Mouse (Mus musculus) embryonic fibroblast, embryonic 13.5 days (primary cell): ENCODE results near the gene Bicra. TPM values are rescaled to one million over a fixed set of nuclear protein-coding genes. Genes with fewer than 3 reads are reported as not detected.
A peak's percentile ranks its signal among the peaks of the same experiment; 100 is the strongest.

Experiments used
- H3K27ac ChIP-seq: 2 replicates; pipeline ENCODE4 v1.5.1; 2012; ENCODE audit warnings: low read length, control low read depth, inconsistent platforms; ENCODE audit not compliant: insufficient read depth
- H3K4me1 ChIP-seq: 2 replicates; pipeline ENCODE4 v1.6.1; 2011; ENCODE audit warnings: low read length; ENCODE audit not compliant: control insufficient read depth, insufficient read depth
- H3K4me3 ChIP-seq: 2 replicates; pipeline ENCODE4 v1.5.1; 2011; ENCODE audit warnings: mild to moderate bottlenecking, control low read depth, low read length; ENCODE audit not compliant: insufficient read depth
- CTCF ChIP-seq: IDR thresholded peaks from 2 replicates; pipeline ENCODE4 v1.5.1; 2011; ENCODE audit warnings: mild to moderate bottlenecking, control low read depth, low read length, moderate library complexity, borderline replicate concordance; ENCODE audit not compliant: insufficient read depth
- POLR2A ChIP-seq: IDR thresholded peaks from 2 replicates; pipeline ENCODE4 v1.6.1; 2011; ENCODE audit warnings: low read depth, mild to moderate bottlenecking, control low read depth, low read length, moderate library complexity
- polyA plus RNA-seq: library from polyadenylated mRNA; stranded (reverse); fragments of >200 nt; gene quantifications from 2 replicates; pipeline ENCODE4 v1.2.4, GENCODE M21; 2011; ENCODE audit warnings: low read depth; ENCODE audit not compliant: missing spikeins, insufficient read length

The Bicra gene
- 10.8 and 12.1 TPM in 2 replicates for polyA plus RNA-seq

GRCm38 (mm10) chr7:16047338-16048146 lies at the start of gene Bicra:
Gene Bicra, minus strand, starts transcription at chr7:16047921.
- H3K4me1 ChIP-seq: peaks cover 21% of the 10 kb centered on the region

GRCm38 (mm10) chr7:16094592-16094991 lies 46.9 kb upstream of the Bicra start:
- no peak for TF ChIP-seq CTCF
- no peak for TF ChIP-seq POLR2A
- Histone ChIP-seq H3K27ac (no peak overlapping the region), H3K4me1 (no peaks in the 10 kb centered on the region), H3K4me3 (no peak overlapping the region)

More at GRCm38 (mm10) chr7:16047338-16048146, at the start of gene Bicra:
- TF ChIP-seq CTCF (no peak), POLR2A (peak; percentile 67)
- Histone ChIP-seq H3K27ac (peak within 1 kb of the TSS; percentile 98), H3K4me3 (peak within 1 kb of the TSS; percentile 76)

- Histone ChIP-seq H3K27ac (no peak overlapping the region), H3K4me3 (no peak overlapping the region), H3K4me1 (no peaks in the 10 kb centered on the region)
- TF ChIP-seq POLR2A (no peak), CTCF (no peak)
Measured at GRCm38 (mm10) chr7:16087587-16087986, 39.9 kb upstream of the Bicra start.

- Histone ChIP-seq H3K4me1 (no peaks in the 10 kb centered on the region), H3K27ac (no peak overlapping the region), H3K4me3 (no peak overlapping the region)
- no peak for TF ChIP-seq CTCF
- no peak for TF ChIP-seq POLR2A
Measured at GRCm38 (mm10) chr7:16083361-16083760, 35.6 kb upstream of the Bicra start.

GRCm38 (mm10) chr7:16080581-16080980 lies 32.9 kb upstream of the Bicra start:
- Histone ChIP-seq H3K4me1 (no peaks in the 10 kb centered on the region), H3K27ac (no peak overlapping the region), H3K4me3 (no peak overlapping the region)
- TF ChIP-seq CTCF: no peak
- no peak for TF ChIP-seq POLR2A

GRCm38 (mm10) chr7:16079947-16080346 lies 32.2 kb upstream of the Bicra start:
- TF ChIP-seq POLR2A (no peak), CTCF (no peak)
- no peaks in the 10 kb centered on the region for H3K4me1 ChIP-seq
- no peak overlapping the region for H3K4me3 ChIP-seq
- H3K27ac ChIP-seq: no peak overlapping the region

- Histone ChIP-seq H3K27ac (no peak overlapping the region), H3K4me1 (no peaks in the 10 kb centered on the region), H3K4me3 (no peak overlapping the region)
- TF ChIP-seq POLR2A (no peak), CTCF (no peak)
Measured at GRCm38 (mm10) chr7:16071906-16072305, 24.2 kb upstream of the Bicra start.

- Histone ChIP-seq H3K4me3 (no peak overlapping the region), H3K27ac (no peak overlapping the region), H3K4me1 (no peaks in the 10 kb centered on the region)
- no peak for TF ChIP-seq POLR2A
Measured at GRCm38 (mm10) chr7:16070846-16071245, 23.1 kb upstream of the Bicra start.

- H3K27ac ChIP-seq: no peak overlapping the region
- H3K4me1 ChIP-seq: no peaks in the 10 kb centered on the region
- no peak for TF ChIP-seq CTCF
- TF ChIP-seq POLR2A: no peak
- no peak overlapping the region for H3K4me3 ChIP-seq
Measured at GRCm38 (mm10) chr7:16063490-16063889, 15.8 kb upstream of the Bicra start.

- Histone ChIP-seq H3K4me1 (no peaks in the 10 kb centered on the region), H3K27ac (no peak overlapping the region), H3K4me3 (no peak overlapping the region)
- no peak for TF ChIP-seq POLR2A
- no peak for TF ChIP-seq CTCF
Measured at GRCm38 (mm10) chr7:16062099-16062420, 14.3 kb upstream of the Bicra start.
